Mouse (Mus musculus): ENCODE results near the gene Nono.
"Not testable (repeated sequence)": the region's sequence is repeated elsewhere in the genome, so short reads cannot be mapped to it uniquely, and the experiment has no call there.

The Nono gene

DNA sequence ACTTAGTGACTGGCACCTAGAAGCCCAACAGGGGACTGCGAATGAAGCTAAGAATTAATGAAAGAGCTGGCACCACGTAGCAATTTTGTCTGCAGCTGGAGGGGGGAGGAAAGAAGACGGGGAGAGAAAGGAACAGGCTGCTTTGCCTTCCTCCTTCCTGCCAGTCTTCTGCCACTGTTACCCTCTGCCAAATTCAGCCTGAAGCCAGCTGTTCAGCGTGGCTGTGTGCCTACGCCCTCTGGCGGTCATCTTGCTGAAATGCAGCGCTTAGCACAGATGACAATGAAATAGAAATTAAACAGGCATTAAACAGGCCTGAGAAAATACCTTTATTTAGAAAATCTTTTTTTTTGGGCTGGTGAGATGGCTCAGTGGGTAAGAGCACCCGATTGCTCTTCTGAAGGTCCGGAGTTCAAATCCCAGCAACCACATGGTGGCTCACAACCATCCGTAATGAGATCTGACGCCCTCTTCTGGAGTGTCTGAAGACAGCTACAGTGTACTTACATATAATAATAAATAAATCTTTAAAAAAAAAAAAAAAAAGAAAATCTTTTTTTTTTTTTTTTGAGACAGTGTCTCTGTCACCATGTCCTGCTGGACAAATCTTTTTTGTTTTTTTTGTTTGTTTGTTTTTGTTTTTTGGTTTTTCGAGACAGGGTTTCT, 57.5 kb downstream of the Nono start:
- DNase-seq (ENCODE audit: low spot score): not testable (repeated sequence)

Data from yolk sac, embryonic 10.5 days (tissue).